Mouse (Mus musculus) monocyte, adult 2 months (primary cell): Measurements from ENCODE around the gene Smim24.

ENCODE experiments used
- DNase-seq, 2 experiments: peaks; one replicate each; pipeline ENCODE4 v3.0.0; 2022; ENCODE audit warnings: low spot score in 2 of 2, low read depth in 1 of 2

Smim24 gene

DNA sequence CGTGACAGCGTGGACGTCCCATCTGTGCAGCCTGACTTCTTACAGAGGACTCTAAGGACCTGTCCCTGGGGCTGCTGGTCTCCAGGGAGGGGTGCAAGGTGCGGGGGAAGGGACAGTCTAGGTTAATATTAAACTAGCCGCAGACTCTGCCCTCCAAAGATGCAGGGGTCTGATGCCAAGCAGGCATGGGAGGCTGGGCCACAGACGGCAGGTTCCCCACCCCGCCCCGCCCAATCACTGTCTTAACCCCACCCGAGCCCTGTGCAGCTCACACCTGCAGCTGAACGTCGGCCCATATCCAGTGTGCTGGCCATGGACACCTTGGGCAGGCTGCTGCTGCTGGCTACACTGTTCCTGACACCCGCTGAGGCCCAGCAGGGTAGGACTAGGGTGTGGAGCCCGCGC lies at the start of gene Smim24:
Gene Smim24, plus strand, starts transcription at position 271 of the 405 bp plus-strand sequence.
- DNase-seq = no peak

DNA sequence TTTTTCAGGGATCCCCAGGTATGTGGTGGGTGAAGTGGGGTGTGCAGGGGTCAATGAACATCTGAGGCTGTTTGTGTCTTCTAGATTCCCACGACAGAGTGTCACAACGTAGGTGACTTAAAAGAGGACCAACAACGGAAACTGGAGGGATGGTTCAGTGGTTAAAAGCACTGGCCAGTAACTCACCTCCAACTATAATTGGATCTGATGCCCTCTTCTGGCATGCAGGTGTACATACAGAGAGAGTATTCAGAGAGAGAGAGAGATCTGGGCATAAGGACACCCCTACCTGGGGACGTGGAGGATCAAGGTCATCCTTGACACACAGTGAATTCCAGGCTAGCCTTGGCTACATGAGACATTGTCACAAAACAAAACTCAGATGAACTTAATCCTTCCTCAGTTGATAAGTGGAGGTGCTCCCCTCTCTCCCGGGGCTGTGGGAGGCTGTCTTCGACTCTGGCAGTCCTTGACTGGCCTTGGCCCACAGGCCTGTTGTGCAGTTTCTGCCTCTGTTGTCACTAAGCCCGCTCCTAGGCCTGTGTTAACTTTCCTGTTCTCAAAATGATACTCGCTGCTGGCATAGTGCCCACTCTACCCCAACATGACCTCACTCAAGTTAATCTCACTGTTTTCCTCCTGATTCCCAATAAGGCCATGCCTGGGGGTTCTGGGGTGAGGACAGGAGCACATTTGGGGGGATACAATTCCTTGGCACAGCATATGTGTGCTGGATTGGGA lies 48.3 kb upstream of the Smim24 start:
- no peak for DNase-seq

DNA sequence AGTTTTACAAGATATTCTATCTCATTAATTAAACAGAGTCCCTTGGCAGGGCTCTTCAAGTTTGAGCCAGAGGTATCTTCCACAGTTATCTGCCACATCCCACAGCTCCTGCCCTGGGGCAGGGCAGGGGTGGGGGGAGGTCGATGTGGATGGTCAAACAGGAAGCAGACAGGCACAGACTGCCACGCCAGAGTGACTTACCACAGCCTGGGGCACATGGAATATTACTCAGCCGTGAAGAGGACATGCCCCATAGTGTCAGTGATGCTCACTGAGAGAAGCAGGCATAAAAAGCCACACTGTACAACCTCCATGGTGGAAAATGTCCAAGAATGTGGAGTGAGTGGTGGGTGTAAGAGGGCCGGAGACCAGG lies 47.7 kb upstream of the Smim24 start:
- no peak for DNase-seq

DNA sequence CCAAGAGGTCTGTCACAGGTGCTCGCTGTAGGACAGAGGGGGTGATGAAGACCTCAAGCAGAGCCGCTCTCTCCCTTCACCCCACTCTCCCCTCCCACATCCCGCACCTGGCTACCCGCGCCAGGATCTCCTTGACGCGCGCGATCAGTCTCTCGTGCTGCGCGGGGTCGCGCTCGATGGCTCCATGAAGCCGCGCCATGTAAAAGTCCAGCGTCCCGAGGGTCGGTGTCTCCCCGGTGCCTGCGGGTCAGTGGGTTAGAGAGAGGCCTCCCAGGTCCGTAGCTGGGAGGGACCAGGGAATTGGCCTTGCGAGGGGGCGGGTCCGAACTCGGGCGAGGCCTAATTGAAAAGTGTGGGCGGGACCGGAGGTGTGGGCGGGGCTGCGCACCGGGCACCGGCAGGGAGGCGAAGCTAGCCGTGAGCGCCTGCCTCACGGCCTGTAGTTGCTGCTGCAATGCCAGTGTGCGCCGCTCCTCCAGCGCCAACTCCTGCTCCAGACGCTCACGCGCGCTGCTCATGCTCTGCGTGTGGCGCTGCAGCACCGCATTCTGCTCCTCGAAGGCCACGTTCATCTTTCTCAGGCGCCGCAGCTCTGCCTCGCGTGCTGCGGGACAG lies 46.3 kb upstream of the Smim24 start:
- no peak for DNase-seq

DNA sequence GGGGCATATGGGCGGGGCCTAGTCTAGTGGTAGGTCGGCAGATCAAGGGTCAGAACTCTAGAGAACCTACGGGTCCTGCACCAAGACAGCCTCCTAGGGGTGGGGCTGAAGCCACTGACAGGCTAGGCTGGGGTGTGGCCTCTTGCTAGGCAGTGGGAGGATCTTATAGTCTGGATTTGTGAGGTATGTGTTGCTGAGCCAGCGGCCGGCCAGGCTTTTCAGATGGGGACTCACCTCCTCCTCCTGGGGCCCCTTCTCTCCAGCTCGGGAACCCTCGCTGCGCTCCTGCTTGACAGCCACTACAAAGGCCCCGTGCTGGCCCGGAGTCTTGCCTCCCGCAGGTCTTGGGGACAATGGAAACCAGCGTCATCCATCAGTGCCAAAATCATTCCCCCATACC lies 43.7 kb upstream of the Smim24 start:
- no peak for DNase-seq

DNA sequence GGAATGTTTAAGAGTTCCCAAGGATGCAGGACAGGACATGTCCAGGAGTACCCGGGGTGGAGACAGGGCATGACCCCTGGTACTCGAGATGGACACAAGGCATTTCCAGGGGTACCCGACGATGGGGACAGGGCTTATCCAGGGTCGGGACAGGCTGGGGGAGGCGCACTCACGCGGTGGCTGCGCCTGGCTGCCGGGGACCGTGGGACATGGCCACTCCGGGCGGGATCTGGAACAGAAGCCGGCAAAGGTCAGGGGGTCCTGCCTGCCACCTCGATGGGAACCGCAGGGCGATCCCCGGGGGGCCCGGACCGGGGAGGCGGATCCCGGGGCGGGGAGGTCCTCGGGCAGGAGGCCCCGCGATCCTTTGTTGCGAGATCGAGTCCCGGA lies 42.9 kb upstream of the Smim24 start:
- no peak for DNase-seq

DNA sequence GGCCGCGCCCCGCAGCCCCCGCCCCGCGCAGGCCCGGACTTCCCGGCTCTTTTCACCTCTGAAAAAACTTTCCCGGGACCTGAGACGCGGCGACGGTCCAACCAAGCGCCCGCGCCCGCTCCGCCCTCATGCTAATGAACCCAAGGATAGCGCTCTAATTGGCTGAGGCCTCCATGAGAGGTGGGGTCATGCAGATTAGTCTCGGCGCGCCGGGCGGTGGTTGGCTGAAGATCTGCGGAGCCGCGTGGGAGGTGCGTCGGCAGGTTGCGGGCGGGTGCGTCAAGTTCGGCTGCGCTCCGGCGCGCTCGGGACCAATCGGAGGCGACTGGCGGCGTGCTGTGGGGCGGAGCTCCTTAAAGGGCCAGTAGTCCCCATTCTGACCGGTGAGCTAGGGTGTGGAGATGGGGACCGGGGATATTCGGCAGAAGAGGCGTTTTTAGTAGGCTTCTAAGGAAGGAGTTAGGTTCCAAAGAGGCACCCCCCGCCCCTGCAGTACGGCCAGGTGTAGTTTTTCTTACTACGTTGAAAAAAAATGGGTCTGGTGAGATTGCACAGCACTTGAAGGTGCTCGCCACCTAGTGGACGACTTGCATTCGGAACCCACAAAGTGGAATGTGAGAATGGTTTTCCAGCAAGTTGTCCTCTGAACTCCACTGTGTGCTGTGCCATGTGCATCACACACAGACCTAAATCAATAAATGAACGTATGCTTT lies 42.3 kb upstream of the Smim24 start, which contains the start of gene Hmg20b:
Gene Hmg20b, minus strand, starts transcription at position 130 of the 713 bp plus-strand sequence.
- DNase-seq = peak; percentile 97 to 98

DNA sequence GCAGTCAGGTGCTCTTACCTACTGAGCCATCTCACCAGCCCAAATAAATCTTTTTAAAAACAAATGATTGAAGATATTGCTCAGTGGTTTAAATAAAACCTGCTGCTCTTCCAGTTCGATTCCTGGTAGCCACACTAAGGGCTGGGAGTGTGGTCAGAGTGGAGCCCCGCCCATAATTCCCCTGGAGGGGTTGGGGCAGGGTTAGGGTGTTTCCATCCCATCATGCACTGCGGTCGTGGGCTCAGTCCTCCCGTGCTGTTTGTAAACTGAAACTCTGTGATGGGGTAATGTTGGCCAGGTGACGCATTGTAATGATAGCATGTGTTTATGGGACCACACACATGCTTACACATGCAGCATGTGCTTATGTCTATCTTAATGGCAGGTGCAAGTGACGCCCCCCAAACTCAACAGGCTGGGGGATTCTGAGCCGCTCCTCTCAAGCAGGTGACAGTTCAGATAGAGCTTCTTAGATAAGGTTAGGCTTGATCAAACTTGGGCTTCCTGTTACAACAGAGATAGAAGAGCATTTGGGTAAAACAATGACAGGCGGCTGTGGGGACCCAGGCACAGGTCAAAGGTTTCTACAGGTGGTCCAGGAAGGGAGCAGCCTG lies 41.1 kb upstream of the Smim24 start:
- DNase-seq = no peak

DNA sequence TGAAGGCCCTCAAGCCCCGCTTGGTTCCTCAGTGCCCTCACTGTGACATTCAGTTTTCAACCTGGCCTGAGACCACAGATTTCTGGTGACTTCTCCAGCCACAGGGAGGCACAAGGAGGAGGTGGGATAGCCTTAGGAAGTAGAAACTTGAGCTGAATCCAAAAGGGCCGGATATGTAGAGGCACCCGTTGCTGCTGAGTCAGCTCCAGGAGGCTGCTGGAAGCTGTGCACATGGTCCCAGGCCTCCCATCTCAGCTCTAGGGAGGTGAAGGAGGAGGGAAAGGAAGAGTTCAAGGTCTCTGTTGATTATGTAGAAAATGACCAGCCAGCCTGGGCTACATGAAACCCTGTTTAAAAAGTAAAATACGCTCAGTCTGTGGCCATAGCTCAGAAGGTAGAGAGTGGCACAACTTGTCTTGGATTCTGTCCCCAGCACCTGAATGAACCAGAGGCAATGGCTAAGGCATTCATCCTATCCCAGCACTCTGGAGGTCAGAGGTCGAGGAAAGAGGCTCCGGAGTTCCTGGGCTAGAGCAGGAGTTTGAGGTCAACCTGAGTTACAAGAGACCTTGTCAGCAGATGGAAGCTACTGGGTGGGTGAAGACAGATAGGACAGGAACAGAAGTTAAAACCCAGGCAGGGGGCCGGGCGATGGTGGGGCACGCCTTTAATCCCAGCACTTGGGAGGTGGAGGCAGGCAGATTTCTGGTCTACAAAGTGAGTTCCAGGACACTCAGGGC lies 37.9 kb upstream of the Smim24 start:
- no peak for DNase-seq

DNA sequence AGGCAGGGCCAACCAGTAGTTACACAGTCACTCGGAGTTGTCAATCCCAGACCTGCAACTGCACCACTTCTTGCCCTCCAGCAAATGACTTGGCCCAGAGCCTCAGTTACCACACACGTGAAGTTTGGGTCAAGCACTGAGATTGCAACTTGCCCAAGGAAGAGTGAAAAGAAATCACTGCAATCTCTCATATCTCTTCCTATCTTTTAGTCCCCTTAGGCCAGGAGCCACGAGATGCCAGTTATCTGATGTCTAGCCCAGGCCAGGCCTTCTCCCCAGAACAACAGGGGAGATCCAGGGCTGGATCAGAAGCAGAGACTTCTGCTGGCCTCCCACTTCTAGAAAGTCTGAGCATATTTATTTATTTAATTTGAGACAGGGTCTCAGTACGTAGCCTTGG lies 37.3 kb upstream of the Smim24 start:
- DNase-seq = no peak

DNA sequence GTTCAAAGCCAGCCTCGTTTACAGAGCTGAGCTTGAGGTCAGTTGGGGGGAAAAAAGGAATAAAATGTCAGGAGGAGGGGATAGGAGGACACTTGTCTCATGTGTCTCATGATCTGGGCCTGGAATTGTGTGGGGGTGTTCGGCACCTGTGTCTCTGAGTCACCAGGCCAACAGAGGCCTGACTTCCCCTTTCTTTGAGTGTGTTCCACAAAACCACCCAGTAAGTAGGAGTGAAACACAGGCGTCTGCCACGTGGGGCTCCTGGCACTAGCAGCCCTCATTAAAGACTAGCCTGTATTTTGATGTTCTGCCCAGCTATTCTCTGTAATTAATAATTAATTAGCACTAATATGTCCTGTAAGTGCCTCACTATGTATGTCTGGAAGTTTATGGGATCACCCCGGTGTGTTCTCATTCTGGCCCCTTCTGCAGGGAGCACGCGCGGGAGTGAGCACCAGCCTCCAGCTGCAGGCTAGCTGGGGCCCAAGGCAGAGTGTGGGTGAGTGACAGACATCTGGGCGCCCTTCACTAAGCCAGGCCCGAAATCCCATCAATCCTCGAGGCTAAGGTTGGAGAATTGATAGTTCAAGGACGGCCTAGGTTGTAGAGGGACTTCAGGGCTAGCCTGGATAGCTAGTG lies 36.4 kb upstream of the Smim24 start:
- DNase-seq = peak; percentile 47 to 60

DNA sequence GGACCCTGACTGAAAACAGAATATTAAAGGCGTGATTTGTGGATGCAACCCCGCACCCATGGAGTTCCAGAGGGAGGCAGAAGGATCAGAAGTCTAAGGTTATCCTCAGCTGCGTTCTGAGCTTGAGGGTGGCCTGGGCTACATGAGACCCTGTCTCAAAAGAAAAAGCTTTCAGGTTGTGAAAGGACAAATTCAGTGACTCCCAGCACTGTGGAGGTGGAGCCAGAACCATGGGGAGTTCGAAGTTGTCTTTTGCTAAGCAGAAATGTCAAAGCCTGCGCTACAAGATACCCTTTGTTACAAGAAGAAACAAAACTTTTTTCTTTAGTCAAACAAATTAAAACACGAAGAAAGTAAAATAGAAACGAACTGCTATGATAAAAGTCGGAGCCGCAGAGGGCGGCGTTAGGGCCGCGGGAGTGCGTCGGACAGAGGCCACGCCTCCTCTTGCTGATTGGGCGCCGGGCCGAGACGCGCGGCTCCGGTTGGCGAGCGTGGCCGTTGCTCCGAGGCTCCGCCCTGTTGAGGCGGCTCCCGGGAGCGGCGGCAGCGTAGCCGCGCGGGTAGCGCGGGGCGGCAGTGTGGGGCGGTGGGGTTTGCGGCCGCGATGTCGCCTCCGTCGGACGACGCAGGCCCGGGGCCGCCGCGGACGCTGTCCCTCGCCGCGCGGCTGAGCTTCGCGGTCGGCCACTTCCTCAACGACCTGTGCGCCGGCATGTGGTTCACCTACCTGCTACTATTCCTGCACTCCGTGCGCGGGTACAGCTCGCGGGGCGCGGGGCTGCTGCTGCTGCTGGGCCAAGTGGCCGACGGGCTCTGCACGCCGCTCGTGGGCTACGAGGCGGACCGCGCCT lies 35.6 kb upstream of the Smim24 start, which contains the start of gene Mfsd12:
Gene Mfsd12, plus strand, starts transcription at position 501 of the 854 bp plus-strand sequence.
- DNase-seq = peak; percentile 64 to 72

DNA sequence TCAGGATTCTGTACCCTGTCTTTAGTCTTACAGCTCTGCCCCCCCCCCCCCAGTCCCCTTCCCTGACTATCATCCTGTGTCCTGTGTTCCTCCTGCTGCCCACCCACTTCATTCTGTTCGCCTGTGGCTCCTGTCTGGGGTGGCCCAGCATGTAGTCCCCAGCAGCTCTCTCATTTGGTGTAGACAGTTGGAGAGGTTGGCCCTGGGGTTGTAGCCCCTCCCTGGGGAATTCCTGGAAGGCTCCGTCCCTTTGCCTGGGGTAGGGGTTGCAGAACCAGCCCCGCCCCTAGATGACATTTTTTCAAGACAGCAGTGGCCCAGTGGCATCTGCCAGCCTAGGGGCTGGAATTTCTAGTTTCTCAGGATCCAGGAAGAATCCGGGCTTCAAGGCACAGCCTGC lies 34.6 kb upstream of the Smim24 start:
- DNase-seq = no peak

DNA sequence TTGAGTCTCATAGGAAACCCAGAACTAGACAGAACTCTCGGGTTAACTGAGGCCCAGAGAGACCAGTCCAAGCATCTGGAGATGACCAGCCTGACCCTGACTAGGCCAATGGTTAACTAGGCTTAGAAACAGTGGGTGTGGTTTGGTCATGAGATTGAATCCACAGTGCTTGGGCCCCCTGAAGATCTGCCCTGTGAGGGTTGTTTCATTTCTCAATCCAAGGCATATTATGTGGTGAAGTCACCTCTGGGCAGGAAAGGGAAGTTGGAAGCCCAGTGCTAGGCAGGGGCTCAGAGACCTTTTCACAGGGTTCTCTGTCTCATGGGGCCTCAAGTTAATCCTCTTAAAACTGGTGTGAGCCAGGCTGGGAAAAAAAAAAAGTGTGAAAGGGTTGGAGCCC lies 34.0 kb upstream of the Smim24 start:
- DNase-seq = peak in 1 of 2 experiments; percentile 48

DNA sequence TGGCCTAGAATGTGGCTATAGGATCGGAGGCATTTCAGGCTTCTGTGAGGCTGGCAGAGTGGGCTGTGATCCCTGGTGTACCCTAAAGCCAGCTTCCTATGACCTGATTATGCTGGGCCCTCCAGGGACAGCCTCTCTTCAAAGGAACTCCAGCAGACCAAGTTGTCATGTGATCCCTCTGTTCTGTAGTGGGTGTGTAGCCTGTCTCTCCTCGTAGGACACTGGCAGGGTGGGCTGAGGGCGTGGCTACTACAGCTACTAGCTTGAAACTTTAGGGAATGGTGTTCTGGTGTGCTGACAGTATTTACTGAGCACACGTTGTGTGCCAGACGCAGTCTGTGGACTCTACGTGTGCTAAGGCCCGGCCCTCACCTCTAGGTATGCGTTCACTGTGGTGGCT lies 32.1 kb upstream of the Smim24 start:
- no peak for DNase-seq

DNA sequence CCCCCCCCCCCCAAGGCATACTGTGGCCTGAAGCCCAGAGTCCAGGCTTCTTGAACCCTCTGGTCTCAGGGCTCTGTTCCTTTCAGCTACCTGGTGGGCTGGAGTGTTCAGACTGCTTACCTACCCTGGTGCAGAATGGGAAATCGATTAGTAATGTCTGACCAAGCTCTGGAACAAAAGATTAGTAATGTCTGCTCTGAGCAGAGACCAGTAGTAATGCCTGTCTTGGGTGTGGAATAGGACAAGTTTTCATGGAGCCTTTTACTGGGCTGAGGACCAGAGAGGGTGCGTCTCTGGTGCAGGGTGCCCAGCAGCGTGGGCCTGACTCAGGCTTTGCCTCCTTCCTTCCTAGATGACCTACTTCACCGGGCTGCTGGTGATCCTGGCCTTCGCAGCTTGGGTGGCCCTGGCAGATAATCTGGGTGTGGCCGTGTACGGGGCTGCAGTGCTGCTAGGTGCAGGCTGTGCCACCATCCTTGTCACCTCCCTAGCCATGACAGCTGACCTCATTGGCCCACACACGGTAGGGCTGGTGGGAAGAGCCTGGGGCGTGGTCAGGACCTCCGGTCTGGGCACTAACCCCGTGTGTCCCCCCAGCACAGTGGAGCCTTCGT lies 30.4 kb upstream of the Smim24 start:
- DNase-seq = no peak

DNA sequence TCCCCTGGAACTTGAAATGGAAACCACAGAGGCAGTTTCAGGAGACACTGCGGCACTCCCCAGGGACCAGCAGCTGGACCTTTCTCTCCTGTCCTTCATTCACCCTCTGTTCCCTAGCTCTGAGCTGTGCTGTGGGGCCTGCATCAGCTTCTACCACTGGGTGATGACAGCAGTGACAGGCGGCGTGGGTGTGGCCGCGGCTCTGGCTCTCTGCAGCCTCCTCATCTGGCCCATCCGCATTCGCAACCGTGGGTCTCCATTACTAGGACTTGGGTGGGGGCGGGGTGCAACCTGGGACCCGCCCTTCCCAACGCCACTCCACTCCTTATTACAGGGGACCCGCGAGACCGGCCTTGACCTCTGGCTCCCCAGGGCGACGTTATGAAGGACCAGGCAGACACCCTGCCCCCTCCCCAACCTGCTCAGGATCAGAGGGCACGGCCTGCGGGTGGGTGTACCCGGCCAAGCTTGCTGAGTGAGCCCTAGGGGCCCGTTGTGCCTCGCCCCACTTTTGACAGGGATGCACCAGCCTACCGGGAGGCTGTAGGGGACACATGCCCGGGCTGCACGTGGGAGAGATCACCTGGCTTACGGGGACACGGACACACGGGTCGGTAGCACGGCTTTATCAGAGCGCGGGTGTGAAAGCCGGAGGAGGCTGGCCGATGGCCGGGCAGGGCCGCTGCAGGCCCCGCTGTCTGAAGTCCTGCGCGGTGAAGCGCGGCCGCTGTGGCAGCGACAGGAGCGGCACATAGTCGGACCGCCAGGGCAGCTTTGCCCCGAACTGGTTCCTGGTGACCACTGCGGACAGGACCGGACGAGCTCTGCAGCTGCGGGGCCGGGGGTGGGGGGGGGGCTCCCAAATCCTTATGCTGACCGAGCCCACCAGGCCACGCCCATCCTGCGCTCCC lies 29.2 kb upstream of the Smim24 start:
- no peak for DNase-seq

DNA sequence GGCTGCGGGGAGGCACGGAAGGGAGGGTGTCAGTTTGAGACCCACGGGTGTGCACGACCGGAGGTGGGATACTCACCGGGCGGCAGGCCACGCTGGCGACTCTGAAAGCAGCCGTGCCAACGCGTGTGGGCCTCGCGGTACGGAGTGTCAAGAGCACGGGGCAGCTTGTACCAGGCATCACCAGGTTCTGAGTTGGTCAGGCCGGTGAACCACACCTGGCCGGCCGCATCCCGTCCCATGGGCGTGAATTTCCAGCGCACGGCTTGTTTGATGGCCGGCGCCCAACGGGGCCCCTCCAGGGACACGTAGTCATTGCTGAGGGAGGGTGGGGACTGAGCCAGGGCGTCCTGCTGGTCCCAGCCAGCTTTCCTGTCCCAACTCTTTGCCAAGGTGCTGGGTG lies 28.2 kb upstream of the Smim24 start:
- no peak for DNase-seq
